Mouse (Mus musculus) inflammation-experienced regulatory T-cells, adult 6 months (primary cell): ENCODE data around the gene Zim1. TPM values are rescaled to one million over a fixed set of nuclear protein-coding genes. Genes with fewer than 3 reads are reported as not detected.

Source experiments
- ATAC-seq: one replicate; pipeline ENCODE4 v1.8.0; 2017
- polyA plus RNA-seq, 3 experiments: library from polyadenylated mRNA; unstranded; fragments of 100-300 nt; shearing (Covaris generic); gene quantifications; one replicate each; pipeline ENCODE4 v1.2.1; 2017

Gene Zim1
- polyA plus RNA-seq: not detected

- no peak for ATAC-seq
Measured at GRCm38 (mm10) chr7:6696241-6697045, at the start of gene Zim1. Gene Zim1, minus strand, starts transcription at chr7:6696450.

DNA sequence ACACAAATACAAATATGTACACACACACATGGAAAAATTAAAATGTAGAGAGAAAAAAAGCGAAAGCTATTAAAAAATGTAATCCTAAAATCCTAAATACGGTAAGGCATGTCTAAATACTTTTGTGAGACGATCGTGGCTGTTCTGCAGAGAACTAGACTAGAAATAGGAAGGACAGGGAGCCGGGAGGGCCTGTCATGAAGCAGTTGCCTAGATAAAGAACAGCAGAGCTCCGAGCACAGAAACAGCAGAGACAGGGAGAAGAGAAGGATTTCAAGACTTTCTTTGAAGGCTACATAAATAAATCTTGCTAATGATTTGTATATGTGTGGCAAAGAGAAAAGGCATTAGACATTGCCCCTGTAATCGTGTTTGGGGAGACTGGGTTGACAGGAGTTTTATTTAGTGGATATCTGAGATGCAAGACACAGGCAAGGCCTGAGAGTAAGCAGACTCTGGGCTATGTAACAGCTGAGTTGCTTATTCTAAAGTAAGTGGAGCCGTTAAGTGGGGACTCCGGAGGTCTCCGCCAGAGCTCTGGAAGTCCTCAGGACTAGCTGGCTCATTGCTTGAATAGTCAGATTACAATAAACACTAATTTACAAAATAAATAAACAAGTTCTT lies 48.1 kb upstream of the Zim1 start:
- ATAC-seq: no peak

- no peak for ATAC-seq
Measured at GRCm38 (mm10) chr7:6736060-6736459, 39.8 kb upstream of the Zim1 start.

DNA sequence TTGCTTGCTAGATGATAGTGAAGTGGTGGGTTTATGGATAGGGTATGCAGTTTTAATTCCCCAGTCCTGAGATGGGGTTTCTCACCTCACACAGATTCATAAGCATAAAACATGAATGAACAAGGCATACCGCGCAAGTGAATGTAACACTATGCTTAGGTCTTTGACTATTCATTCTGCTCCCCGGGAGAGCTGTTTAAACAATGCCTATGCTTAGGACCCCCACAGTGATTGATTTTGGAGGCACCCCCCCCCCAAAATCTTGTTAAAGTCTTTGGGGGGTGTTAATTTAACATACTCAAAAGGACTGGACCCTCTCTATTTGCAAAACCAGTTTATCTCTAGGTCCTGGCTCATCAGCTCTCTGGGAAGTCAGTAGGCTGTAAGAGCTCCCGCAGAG lies 35.7 kb upstream of the Zim1 start:
- no peak for ATAC-seq

GRCm38 (mm10) chr7:6731373-6731772 lies 35.1 kb upstream of the Zim1 start:
- no peak for ATAC-seq

- ATAC-seq: no peak
Measured at GRCm38 (mm10) chr7:6730801-6731200, 34.6 kb upstream of the Zim1 start.

DNA sequence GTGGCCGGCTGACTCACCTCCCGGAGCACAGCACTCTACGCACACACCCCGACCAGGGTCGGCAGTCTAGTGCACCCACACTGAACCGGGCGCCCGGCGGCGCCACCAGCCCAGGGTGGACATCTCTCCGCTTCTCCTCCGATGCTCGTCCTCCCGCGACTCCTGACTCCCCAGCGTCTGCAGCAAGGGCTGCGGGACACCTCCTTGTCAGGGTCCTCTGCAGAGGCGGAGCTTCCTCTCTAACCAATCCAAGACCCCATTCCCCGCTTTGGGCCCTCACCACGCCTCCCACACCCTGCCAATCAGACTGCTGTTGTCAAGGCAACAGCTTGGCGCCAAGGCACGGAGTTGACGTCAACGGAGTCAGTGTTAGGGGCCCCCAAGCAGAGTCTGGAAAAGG lies 34.0 kb upstream of the Zim1 start, which contains the start of the genes Peg3 and Usp29:
Gene Peg3 (minus strand): TSS at position 191 of the 400 bp plus-strand sequence.
Gene Usp29 (plus strand): TSS at position 338 of the 400 bp plus-strand sequence.
- ATAC-seq: no peak

DNA sequence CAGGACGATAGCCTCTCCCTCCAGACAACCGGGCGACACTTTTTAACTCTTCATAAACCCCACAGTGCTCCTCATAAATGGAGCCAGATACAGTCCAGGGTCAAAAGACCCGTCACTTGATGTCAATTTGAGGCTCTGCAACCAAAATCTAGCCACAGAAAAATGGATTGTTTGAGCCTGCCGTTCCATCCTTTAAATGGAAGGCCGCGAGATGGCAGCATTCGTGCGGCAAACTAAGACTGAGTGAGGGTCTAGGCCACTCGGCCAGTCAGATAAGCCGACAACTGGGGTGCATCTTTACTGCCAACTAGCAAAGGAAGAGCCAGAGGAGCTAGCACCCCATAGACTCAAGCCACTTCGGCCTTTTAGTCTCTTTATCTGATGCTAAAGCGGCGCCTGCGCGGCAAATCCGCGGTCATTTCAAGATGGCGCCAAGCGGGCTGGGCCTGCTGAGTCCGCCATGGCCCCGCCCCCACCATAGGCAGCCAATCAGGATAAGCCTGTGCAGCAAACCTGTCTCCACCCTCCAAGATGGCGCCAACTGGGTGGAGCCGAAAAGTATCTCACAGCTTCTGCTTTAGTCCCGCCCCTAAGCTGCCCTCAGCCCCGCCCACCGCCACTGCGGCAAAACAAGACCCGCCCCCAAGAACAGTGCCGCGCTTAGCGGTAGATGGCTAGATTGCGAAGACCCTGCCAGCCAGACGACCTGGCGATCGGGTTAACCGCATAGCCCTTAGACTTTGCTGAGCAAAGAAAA lies 33.0 kb upstream of the Zim1 start:
- ATAC-seq: no peak

GRCm38 (mm10) chr7:6728263-6728931 lies 32.1 kb upstream of the Zim1 start:
- no peak for ATAC-seq

GRCm38 (mm10) chr7:6727351-6728121 lies 31.3 kb upstream of the Zim1 start:
- no peak for ATAC-seq

DNA sequence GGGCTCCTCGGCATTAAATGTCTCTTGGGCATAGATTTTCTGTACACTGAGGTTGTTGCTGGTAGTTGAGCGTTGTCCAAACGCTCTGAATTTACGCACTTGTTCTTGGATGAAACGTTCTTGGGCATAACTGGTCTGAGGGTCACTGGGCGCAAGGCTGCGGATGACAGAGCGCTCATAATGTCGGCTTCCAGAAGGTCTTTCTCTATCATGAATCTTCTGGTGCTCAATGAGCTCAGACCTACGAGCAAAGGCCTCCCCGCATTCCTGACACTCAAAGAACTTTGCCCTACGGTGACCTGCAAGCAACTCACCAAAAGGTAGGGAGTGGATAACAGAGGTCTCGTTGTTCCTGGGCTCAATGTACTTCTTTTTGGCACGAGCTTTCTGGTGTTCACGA lies 13.1 kb upstream of the Zim1 start:
- ATAC-seq: no peak

DNA sequence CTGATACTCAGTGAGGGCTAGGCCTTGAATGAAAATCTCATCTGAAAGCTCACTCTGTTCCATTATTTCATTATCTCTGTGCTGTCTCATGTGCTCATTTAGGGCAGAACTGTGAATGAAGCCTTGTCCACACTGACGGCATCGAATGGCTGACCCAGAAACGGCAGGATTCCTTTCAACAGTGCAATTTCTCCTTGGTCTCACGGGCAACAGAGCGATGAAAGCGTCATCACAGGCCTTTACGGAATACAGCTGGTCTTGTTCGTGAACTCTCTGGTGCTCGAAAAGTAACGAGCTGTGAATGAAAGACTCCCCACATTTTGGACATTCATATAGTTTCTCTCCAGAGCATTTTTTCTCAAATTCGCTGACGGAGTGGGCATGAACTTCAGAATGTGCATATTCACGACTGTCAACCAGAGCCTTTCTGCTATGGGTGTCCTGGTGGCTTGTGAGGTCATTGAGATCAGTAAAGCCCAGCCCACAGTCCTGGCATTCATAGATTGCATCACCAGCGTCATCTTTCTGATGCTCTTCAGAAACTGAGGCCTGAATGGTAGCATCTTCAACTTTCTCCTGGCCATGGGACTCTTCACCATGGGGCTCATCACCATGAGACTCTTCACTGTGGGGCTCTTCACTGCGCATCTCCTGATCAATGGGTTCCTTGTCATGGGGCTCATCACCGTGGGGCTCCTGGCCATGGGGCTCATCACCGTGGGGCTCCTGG lies 12.4 kb upstream of the Zim1 start:
- ATAC-seq: no peak

DNA sequence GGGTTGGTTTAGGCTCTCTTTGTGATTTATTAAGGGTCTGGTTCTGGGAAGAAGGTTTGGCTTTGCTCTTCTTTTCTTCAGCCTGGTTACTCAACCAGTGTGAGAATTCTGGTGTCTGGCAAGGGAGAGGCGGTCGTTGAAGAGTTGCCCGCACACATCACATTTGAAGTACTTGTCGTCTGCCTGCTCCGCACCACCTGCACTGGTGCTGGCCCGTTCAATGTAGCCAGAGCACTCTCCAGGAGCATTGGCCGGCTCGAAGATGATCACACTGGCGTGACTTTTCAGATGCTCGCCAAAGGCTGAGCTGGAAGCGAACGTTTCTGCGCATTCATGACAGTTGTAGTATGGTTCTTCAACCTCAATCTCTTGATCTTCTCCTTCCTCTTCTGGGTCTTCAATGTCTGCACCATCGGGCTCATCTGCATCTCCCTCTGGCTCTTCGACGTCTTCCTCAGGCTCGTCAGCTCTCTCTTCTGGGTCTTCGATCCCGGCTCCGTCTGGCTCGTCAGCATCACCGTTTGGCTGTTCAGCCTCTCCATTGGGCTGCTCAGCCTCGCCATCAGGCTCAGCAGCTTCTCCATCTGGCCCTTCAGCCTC lies 11.3 kb upstream of the Zim1 start:
- ATAC-seq: no peak

- ATAC-seq: no peak
Measured at GRCm38 (mm10) chr7:6699230-6699629, 3.0 kb upstream of the Zim1 start.

GRCm38 (mm10) chr7:6685511-6685910 lies 10.7 kb downstream of the Zim1 start:
- ATAC-seq: no peak

DNA sequence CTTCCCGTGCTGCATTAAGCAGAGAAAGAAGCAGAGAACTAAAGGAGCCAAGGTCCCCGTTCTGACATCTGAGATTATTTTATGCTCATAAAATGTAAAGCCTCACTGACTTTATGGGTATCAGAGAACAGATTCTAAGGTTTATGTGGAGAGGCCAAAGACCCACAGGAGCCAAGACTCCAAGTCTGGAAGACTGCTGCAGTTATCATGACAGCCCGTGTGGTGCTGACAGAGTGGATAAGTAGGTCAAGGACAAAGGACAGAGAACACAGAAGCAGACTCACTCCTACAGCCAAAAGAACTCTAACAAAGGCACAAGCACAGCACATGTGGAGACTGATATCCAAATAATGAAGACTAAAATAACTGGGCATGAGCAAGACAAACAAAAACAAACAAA lies 29.5 kb downstream of the Zim1 start:
- no peak for ATAC-seq

DNA sequence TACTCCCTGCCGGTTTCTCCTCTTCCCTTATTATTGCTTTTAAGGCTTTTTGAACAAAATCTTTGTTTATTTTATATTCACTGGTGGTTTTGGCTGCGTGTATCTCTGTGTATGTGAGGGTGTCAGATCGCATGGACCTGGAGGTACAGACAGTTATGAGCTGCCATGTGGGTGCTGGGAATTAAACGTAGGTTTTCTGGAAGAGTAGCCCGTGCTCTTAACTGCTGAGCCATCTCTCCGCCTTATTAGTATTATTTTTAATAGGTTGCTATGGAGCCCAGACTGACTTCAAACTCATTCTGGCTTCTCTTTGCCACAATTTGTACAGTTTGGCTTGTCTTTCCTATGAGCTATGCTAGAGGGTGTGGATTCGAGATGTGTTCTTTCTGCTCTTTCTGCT lies 32.8 kb downstream of the Zim1 start:
- no peak for ATAC-seq

- ATAC-seq: no peak
Measured at GRCm38 (mm10) chr7:6659605-6660004, 36.6 kb downstream of the Zim1 start.

DNA sequence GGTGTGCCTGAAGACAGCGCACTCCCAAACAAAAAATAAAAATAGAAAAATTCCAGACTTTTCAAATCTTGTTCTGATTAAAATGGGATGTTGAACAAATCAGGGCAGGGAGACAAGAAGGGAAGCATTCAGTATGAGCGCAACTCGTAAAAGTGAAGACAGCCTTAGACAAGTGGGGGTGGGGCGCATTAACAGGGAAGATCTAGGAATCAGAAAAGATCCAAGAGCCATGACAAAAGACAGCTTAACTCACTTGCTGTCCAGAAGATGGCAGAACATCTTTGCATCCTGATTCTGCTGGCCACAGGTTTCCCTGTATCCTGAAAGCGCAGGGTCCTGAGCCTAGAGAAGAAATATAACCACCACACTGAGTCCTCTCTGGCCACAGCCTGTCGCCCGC lies 37.6 kb downstream of the Zim1 start:
- no peak for ATAC-seq

DNA sequence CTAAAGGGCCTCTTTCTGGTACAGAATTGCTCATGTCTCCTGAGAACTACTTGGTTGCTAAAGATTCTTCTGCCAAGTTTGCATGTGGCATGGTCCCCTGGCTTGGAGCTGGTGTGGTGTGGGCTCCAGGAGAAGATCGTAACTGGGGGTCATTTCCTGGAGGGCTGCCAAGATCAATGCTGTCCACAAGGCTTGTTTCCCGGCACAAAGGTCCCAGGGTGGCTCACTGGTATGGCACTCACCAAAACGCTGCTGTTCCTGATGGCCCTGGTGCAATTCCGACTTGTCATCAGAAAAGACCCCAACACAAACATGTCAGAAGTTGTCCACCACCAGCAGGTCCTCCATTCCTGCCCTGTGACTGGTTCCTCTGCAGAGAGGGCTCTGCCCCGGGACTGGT lies 44.1 kb downstream of the Zim1 start:
- ATAC-seq: no peak

- ATAC-seq: no peak
Measured at GRCm38 (mm10) chr7:6651221-6651620, 45.0 kb downstream of the Zim1 start.
